Mouse (Mus musculus) Muller cell, postnatal 12 days (primary cell): ENCODE measurements around the gene Trpv2.
A peak's percentile ranks its signal among the peaks of the same experiment; 100 is the strongest.

Experiments
- DNase-seq: peaks from one replicate; pipeline ENCODE4 v3.0.0-alpha.2; 2015; ENCODE audit errors: inconsistent ontology term

Trpv2 gene

DNA sequence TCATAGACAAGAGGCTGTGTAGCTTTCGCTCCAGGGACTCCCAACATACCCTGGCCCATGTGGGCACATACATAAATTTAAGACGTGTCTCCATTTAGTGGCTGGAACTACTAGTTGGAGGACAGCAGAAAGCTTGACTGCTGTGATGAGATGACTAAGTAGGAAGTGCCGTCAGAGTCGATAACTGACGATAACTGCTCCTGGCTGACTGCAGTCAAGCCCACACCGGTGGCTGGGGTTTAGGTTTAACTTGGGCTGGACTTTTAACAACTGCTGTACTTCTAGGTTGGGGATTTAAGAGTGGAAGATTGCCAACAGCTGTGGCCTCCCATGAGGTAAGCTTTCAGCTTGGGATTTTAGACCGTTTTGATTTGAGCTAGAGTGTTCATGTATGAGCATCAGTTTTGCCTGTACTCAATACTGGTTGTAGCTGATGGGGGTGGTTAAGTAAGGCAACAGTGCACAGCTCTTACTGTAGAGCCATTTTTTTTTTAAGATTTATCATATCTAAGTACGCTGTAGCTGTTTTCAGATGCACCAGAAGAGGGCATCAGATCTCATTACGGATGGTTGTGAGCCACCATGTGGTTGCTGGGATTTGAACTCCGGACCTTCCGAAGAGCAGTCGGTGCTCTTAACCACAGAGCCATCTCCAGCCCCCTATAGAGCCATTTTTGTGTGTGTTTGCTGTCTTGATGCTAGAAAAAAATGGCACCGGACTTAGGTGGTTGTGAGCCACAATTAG lies 29.2 kb downstream of the Trpv2 start:
- DNase-seq, result no peak

DNA sequence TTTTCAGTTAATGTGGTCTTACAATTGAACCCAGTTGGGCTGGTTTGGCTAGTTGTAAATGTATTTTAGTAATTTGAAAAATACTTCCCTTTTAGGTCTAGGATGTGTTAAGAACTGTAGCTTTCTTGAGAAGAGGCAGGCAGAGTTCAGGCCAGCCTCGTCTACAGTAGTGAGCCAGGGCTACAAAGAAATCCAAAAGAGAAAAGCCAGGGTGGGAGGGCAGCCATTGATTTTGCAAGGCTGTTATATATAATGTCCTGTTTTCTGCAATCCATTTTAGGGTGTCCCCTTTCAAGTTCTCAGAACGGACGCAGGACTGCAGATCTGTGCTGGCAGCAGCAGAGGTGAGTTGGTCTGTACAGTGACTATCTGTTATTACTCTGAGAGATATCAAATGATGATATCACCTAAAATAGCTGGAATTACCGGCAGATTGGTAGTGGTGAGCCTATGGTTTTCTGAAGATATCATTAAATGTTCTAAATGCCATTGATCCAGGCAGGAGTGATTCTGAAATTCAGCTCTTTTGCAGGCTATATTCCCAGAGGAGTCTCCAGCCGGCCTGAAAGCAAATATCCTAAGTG lies 29.9 kb downstream of the Trpv2 start:
- DNase-seq, result no peak

DNA sequence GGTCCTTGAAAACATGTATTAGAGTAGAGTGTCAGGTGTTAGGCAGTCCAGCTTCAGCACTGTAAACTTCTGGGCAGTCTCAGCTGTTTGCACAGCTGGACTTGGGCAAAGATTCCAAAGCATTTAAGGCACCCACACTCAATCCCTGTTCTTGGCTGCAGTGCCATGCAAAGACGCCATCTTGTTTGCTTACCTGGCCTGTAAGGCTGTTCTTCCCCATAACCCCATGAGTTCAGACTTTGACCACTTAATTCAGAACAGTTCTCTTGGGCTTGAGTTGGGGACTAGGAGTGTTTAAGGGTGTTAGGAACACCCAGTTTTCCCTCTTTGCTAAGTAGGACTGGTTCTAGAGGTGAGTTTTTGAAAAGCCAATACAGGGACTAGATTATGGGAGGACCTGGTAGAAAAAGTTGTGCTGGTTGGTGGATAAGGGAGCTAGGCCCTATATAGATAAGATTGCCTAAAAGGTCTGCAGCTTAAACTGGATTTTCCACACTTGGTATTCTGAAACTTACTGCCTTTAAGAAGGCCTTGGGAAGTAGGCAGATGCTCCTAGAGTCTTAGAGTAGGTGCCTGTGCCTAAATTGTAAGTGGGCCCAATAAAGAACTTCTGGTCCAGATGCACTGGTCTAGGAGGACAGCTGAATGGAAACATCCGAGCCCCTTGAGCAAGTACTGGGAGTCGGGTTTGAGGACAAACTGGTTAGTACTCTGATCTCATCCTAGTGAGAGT lies 30.8 kb downstream of the Trpv2 start:
- DNase-seq, result no peak

DNA sequence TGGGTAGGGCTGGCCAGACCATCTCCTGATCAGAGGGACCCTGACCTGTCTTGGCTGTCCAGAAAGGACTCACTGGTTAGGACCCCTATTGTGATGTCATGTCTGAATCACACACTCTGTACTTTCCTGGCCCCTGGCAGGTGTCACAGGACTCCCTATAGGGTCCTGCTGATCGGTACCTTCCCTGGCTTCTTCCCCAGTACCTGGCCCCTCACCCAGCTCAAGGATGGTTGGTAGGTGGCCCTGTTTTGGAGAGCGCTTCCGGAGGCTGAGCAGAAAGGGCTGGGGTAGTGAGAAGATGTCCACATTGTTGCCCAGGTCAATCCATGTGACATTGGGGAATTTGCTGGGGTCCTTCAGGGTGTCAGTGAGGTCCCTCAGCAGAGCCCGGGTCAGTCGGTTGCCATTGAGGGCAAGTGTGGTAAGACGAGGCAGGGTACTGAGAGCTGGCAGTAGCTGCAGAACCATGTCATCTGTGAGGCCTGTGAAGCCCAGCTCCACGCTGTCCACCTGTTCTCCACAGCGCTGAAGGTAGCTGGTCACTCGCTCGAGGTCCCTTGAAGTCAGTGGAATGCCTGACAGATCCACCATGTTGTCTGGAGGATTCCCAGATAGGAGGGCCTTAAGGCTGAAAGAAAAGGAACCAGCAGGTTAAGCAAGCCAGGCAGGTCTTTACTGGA lies 31.5 kb downstream of the Trpv2 start:
- no peak for DNase-seq

DNA sequence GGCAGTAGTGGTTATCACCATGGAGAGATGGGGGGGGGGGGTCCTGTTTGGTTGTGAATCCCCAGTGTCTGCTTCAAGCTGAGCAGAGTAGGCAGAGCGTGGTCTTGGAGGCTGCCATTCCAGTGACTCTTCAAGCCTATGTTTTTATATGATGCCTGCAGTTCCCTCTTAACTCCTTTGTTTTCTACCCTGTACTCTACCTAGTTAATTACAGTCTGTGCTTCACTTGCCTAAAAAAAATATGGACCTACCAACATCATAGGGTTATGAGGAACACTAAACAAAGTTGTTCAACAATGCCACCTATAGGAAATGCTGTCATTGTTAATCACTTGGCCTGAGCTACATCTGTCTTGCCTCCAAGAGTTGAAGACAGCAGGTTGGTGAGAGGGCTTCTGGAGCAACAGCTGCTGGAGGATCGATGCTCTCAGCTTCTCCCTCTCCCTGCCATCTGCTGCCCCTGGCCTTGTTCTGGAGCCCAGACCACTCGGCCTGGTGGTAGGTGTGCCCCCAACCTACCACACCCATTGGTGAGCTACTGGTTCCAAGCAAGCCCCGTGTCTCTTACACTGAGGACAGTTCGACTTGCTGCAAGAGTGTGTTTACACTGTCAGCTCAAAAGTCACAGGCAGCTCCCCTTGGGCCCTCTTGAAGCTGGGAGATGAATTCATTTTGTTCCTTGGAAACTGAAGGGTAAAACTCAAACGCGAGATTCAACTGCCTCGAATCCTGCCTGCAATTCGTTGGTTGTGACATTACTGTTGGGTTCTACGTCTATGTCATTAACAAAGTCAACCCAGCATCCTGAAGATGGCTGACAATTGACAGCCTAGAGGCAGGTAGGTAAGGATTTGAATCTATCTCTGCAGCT lies 32.2 kb downstream of the Trpv2 start:
- DNase-seq, result no peak

DNA sequence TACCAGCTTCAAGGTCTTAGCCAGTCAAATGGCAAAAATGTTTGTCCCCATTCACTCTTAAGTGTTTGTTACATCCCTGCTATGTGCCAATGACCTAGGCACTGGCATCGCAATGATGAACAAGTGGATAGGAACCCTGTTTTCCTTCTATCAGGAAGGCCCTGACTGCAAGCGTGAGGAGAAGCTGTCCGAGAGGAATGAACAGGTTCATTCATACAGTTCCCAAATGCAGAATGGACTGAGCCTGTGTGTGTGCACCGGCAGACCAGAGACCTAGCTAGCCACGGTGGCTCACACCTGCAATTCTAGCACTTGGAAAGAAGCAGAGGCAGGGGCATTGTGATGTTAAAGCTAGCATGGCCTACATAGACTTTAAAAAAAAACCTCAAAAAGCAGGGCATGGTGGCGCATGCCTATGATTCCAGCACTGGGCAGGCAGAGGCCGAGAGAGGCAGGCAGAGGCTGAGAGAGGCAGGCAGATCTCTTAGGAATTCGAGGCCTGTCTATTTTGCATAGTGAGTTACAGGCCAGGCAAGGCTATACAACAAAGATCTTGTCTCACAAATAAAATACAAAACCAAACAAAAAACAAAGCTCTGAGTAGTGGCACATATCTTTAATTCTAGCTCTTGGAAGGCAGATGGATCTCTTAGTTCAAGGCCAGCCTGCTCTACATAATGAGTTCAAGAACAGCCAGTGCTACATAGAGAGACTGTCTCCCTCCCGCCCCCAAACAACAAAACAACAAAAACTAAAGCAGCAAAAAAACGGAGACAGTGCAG lies 33.1 kb downstream of the Trpv2 start:
- no peak for DNase-seq

DNA sequence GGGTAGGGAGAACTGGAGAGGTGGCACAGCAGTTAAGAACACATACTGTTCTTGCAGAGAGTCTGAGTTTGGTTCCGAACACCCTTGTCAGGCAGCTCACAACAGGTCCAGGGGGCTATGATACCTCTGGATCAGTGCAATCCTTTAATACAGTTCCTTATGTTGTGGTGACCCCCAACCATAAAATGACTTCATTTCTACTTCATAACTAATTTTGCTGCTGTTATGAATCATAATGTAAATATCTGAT lies 33.6 kb downstream of the Trpv2 start:
- no peak for DNase-seq

DNA sequence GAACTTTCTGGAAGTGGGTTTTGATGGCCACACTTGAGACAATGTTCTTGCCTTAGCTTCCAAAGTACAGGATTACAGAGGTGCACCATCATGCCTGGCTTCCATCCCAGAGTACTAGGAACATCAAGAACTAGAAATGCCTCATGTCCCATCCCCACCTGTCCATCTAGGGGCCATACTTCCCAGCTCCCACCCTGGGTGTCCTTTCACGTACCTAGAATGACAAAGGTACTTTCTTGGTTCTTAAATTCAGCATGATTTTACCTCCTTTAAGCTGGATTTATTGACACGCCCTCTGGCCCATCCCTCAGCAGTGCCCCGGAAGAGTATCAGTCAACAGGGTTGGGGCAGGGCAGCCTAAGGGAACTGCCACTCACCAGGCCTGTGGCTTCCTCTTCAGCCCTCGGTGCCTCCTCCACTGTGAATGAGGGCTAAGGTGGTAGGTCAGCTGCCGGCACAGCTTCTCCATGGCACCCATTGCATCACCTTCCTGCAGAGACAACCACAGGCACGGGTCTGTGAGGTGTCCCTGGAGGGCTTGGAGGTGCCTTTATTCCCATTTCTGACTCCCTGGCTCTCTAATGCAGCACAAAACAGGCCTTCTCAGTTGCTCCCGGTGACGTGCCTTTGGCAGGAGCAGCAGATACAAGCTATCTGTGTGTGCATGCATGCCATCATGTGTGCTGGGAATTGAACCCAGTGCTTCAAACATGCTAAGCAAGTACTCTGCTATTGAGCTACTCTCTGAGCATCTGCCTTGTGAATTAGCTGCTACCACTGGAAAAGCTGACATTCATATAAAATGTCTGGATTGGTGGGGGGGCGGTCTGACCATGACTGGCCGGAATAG lies 34.8 kb downstream of the Trpv2 start:
- DNase-seq, result no peak

DNA sequence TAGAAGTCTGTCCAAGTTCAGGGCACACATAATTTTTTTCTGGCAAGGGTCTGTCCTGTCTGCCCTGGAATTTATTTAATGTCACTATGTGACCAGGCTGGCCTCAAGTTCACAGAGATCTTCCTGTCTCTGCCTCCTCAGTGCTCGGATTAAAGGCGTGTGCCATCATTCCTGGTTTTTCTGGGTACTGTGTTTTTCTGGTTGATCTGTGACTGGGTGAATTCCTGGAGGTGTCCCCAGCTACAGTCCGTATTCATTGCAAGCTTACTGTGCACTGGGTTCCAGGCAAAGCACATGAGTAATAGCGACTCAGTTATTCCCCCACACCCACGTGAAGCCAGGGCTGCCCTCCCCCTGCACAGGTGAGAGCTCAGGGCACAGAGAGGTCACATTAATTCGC lies 36.0 kb downstream of the Trpv2 start:
- no peak for DNase-seq

DNA sequence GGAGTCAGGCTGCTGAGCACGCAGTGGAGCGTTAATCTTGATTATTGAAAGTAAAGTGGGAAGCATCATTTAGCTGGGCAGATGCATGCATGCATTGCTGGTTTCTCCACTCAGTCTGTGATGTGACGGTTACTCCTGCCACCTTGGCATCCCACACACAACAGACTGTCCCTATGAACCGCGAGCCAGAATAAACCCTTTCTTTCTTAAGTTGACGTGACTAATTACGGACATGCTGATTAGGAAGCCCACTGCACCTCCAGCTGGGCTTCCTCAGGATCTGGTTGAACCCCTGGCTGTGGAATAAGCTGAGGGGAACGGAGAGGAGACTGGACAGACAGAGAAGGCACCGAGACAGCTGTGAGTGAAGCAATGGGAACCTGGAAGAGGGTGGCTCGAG lies 38.3 kb downstream of the Trpv2 start:
- DNase-seq, result no peak

DNA sequence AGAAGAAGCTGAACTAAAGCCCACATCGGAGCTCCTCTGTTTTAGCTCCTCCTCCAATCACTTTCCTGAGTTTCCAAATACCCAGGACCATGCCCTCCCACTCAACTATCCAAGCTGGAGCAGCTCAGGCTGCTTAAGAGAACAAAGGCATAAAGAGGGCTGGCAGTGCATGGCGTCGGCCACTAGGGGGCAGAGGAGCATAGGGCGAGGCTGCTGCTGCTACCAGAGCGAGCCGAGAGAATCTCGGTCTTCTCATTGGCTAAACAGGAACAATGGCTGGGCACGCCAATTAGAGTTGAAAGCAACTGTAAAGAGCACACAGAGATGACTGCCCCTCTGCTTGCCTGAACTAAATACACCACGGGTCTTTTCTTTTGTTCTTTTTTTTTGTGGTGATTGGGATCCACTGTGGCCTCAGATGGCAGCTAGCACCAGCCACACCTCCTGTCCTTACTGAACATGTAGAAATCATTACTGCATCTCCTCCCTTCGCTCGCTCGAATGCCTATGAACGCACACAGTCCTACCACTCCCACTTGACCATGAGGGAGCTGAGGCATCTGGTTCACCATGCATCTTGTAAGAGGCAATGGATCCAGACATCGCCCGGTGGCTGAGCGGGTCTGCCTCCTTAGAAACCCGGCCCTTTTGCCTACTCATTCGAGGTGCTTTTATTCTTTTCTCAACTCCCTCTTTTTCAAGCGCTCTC lies 39.5 kb downstream of the Trpv2 start:
- DNase-seq, result peak; percentile 90

DNA sequence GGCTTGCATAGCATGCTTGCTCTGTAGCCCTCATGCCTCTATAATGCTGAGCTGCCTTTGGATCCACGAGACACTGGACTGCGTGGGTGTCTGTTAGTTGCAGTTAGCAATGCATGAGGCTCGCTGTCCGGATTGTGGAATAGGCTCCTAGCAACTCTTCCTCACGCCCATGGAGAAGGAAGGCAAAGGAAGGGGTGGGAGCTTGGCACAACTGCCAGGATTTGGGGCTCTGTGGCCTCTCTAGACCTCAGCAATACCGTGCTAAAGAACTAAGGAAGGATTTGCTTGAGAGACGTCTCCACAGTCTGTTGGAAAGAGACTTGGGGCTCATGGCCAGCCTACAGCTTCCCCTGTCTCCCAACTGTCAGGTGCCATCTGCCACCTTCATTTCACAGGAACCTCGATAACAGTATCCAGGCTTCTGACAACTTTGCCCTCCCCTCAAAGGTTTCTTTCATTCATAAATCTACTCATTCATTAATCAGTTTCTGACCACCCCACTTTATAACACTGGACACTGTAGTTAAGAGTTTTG lies 40.7 kb downstream of the Trpv2 start:
- DNase-seq, result no peak

DNA sequence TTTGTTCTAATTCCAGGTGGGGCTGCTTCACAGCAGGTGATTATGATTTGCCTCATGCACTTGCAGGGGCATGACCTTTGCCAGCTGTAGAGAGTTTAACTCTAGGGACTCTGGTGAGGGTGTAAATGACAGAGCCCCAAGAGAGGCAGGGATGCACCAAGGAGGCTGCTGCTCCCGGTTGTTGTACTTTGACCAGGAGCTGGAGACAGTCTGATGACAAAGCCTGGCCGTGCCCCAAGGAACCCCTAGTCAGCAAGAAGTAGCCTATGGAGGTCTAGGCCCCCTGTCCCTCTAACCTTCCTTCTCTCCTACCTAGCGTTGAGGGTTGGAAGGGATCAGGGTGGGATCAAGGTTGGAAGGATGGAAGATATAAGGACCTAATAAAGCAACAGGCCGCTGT lies 41.2 kb downstream of the Trpv2 start:
- no peak for DNase-seq

DNA sequence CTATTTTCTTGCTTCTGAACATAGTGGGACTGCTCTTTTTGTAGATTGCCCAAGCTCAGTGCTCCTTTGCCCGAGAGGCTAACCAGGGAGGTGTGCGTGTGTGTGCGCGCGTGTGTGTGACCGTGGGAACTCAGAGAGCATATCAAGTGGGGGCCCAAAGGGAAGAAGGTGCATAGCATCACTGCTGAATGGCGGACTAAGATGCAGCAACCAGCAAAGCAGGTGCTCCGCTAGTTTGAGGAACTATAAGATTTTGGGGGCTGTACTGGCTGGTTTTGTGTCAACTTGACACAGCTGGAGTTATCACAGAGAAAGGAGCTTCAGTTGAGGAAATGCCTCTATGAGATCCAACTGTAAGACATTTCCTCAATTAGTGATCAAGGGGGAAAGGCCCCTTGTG lies 46.8 kb downstream of the Trpv2 start:
- DNase-seq, result no peak

DNA sequence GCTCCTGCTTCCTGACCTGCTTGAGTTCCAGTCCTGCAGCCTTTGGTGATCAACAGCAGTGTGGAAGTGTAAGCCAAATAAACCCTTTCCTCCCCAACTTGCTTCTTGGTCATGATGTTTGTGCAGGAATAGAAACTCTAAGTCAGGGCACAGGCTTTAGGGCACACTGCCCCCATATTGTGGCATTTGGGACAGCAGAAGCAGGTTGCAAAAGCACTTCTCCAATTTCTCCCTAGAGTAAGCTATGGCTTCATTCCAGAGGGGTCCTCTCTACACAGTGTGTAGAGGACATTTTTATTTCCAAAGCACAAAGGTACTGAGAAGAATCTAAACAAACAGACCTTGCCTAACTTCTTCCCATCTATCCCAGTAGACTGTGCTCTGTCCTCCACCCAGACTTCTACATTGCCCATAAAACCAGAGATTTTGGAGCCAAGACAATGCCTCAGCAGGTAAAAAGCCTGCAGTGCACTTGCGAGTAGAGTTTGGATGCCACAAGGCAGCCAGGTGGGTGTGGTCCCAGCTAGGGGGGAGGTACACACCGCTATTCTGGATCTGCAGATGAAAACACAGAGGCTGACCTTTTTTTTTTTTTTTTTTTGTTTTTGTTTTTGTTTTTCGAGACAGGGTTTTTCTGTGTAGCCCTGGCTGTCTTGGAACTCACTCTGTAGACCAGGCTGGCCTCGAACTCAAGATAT lies 47.4 kb downstream of the Trpv2 start:
- DNase-seq, result no peak

DNA sequence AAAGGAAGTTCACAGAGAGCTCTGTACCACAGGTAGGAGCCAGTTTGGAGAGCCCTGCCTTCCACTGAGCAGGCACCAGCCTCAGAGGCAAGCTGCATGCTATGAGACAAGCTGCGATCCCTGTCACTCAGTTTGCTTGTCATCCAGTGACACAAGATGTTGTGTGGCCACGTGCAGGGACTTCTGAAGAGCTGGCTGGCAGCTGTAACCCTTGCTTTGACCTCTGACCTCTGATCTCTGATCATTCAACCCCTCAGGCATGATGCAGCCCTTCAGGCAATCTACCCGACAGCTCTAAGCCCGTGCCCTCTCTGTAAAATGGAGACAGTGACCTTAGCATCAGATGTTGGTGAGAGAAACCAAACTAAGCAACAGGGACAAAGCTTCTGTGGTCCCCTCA lies 48.6 kb downstream of the Trpv2 start:
- no peak for DNase-seq

DNA sequence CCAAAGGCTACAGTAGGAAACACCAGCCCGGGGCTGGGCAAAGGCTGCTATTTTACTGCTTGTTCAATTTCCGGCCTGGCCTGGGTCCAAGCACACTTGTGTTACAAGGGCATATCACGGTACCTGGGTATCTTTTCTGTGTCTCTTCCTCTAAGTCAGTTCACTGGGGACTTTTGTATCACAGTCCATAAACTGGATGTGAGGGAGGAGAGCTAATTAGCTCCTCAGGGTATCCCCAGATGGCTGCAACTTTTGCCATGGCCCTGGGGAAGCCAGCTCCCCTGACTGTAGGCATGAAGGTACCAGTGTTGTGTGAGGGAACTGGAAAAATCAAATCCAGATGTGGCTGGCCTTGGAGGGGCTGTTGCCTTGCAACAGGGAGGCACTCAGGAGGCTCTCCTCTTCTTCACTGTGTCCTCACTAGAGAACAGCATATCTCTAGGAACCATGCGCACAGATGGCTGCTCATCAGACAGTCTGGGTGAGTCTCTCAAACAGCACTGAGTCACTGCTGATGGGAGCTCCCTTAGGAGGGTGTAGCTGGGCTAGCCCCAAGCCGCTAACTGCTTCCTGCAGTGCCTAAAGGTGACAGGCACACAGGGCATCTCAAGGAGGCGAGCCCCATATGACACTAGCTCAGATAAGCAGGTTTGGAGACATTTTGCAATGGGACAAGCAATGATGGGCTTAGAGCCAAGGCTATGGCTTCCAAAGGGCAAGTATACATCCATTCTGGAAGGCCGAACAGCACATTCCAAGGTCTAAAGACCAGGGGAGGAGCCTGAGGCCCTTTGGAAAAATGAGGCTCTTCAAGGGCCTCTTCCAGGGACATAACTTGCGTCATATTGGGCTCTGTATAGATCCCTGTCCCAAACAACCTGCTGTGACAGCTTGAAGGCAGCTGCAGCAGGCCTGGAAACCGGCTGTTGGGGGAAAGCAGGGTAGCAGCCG lies 50.3 kb downstream of the Trpv2 start:
- no peak for DNase-seq
